Mouse (Mus musculus) neural tube, embryonic 11.5 days (tissue): ENCODE results near the gene Zfp618. TPM values are rescaled to one million over a fixed set of nuclear protein-coding genes. Genes with fewer than 3 reads are reported as not detected.
A peak's percentile ranks its signal among the peaks of the same experiment; 100 is the strongest.

Experiments used
- ATAC-seq: fragments of 200-750 bp; cut with Nextera tagmentation; 2 replicates; pipeline ENCODE4 v1.8.0; 2017; ENCODE audit warnings: moderate number of reproducible peaks, mild to moderate bottlenecking, moderate TSS enrichment, moderate library complexity; ENCODE audit not compliant: insufficient read depth, low FRiP score, low TSS enrichment
- DNase-seq: peaks from one replicate; pipeline ENCODE4 v3.0.0-alpha.2; 2015; ENCODE audit warnings: low spot score
- H3K27ac ChIP-seq: fragments of 300-500 bp; sonication (generic); 2 replicates; pipeline ENCODE4 v1.5.1; 2014; ENCODE audit warnings: low read depth, mild to moderate bottlenecking, low read length
- H3K27me3 ChIP-seq: fragments of 300-500 bp; sonication (generic); 2 replicates; pipeline ENCODE4 v1.6.1; 2014; ENCODE audit warnings: mild to moderate bottlenecking, low read length, mixed read lengths; ENCODE audit not compliant: control insufficient read depth, insufficient read depth
- H3K36me3 ChIP-seq: fragments of 300-500 bp; sonication (generic); 2 replicates; pipeline ENCODE4 v1.6.1; 2014; ENCODE audit warnings: mild to moderate bottlenecking, low read length, moderate library complexity, mixed read lengths; ENCODE audit not compliant: control insufficient read depth, insufficient read depth
- H3K4me1 ChIP-seq: fragments of 300-500 bp; sonication (generic); 2 replicates; pipeline ENCODE4 v1.6.1; 2014; ENCODE audit warnings: low read length, mixed read lengths; ENCODE audit not compliant: control insufficient read depth, insufficient read depth
- H3K4me2 ChIP-seq: fragments of 300-500 bp; sonication (generic); 2 replicates; pipeline ENCODE4 v1.6.1; 2014; ENCODE audit warnings: low read depth, mild to moderate bottlenecking, moderate library complexity
- H3K4me3 ChIP-seq: fragments of 300-500 bp; sonication (generic); 2 replicates; pipeline ENCODE4 v1.5.1; 2014; ENCODE audit warnings: low read depth, low read length
- H3K9ac ChIP-seq: fragments of 300-500 bp; sonication (generic); 2 replicates; pipeline ENCODE4 v1.6.1; 2014; ENCODE audit warnings: mild to moderate bottlenecking, low read length
- H3K9me3 ChIP-seq: fragments of 300-500 bp; sonication (generic); 2 replicates; pipeline ENCODE4 v1.6.1; 2016; ENCODE audit warnings: low read length; ENCODE audit not compliant: control insufficient read depth
- WGBS: fragments of 180-500 bp; shearing (Covaris S2); extraction: QIAGEN DNeasy Blood & Tissue Kit; methylation state at CpG from one replicate; pipeline ENCODE4 v1.1.7; 2014; 5-methylcytosine and 5-hydroxymethylcytosine counted together
- polyA plus RNA-seq: library from polyadenylated mRNA; unstranded; fragments of >200 nt; fragmentation: Nextera tagmentation; extraction: Ambion mirVana; gene quantifications from 2 replicates; pipeline ENCODE4 v1.2.1, GENCODE M21; 2014

The Zfp618 gene
- polyA plus RNA-seq, 1 experiment from 2014 or later, result 54.3 TPM

GRCm38 (mm10) chr4:63105651-63106050, 140.3 kb downstream of the Zfp618 start:
- WGBS, result 97% methylated on average over 8 of the region's 8 CpGs

GRCm38 (mm10) chr4:63118639-63119437, 153.5 kb downstream of the Zfp618 start:
- 86% methylated on average over 5 of the region's 5 CpGs for WGBS
- Histone ChIP-seq H3K4me1 (no peaks in the 10 kb centered on the region), H3K36me3 (peaks cover 11% of the 10 kb centered on the region), H3K9ac (no peak overlapping the region), H3K27ac (no peak overlapping the region), H3K4me2 (no peak overlapping the region), H3K9me3 (no peaks in the 10 kb centered on the region), H3K4me3 (no peak overlapping the region), H3K27me3 (no peaks in the 10 kb centered on the region)
- DNase-seq, result peak; percentile 85
- ATAC-seq, result peak; percentile 69

More at GRCm38 (mm10) chr4:63105651-63106050, 140.3 kb downstream of the Zfp618 start:
- no peaks in the 10 kb centered on the region for H3K4me1 ChIP-seq
- ATAC-seq (no peak), DNase-seq (no peak)
- H3K4me2 ChIP-seq, result no peak overlapping the region
- H3K27ac ChIP-seq, result no peak overlapping the region
- H3K27me3 ChIP-seq, result no peaks in the 10 kb centered on the region
- peaks cover 3% of the 10 kb centered on the region; the same call in 1 of the 2 replicates for H3K36me3 ChIP-seq
- no peak overlapping the region for H3K4me3 ChIP-seq
- no peak overlapping the region for H3K9ac ChIP-seq
- H3K9me3 ChIP-seq, result no peaks in the 10 kb centered on the region

GRCm38 (mm10) chr4:63124861-63125466, 159.6 kb downstream of the Zfp618 start:
- ATAC-seq (no peak), DNase-seq (no peak)
- H3K4me2 ChIP-seq, result no peak overlapping the region
- H3K9me3 ChIP-seq, result no peaks in the 10 kb centered on the region
- no peak overlapping the region for H3K4me3 ChIP-seq
- H3K36me3 ChIP-seq, result peaks cover 7% of the 10 kb centered on the region
- H3K27me3 ChIP-seq, result no peaks in the 10 kb centered on the region
- H3K27ac ChIP-seq, result no peak overlapping the region
- no peaks in the 10 kb centered on the region for H3K4me1 ChIP-seq
- no peak overlapping the region for H3K9ac ChIP-seq
- 93% methylated on average over 8 of the region's 8 CpGs for WGBS

- Histone ChIP-seq H3K27me3 (no peaks in the 10 kb centered on the region), H3K9ac (no peak overlapping the region), H3K36me3 (peaks cover 9% of the 10 kb centered on the region; the same call in 1 of the 2 replicates), H3K9me3 (no peaks in the 10 kb centered on the region), H3K4me1 (no peaks in the 10 kb centered on the region), H3K4me3 (no peak overlapping the region), H3K4me2 (no peak overlapping the region), H3K27ac (no peak overlapping the region)
- 87% methylated on average over 5 of the region's 5 CpGs for WGBS
- ATAC-seq (no peak), DNase-seq (no peak)
Measured at GRCm38 (mm10) chr4:63129891-63130624, 164.7 kb downstream of the Zfp618 start.

GRCm38 (mm10) chr4:63147268-63147667, 181.9 kb downstream of the Zfp618 start:
- DNase-seq (no peak), ATAC-seq (no peak)
- Histone ChIP-seq H3K4me1 (no peaks in the 10 kb centered on the region), H3K27me3 (no peaks in the 10 kb centered on the region), H3K36me3 (no peaks in the 10 kb centered on the region), H3K9me3 (no peaks in the 10 kb centered on the region), H3K4me3 (no peak overlapping the region), H3K4me2 (no peak overlapping the region), H3K27ac (no peak overlapping the region), H3K9ac (no peak overlapping the region)
- 90% methylated on average over 6 of the region's 6 CpGs for WGBS

GRCm38 (mm10) chr4:63151127-63151526, 185.8 kb downstream of the Zfp618 start:
- Histone ChIP-seq H3K9ac (no peak overlapping the region), H3K27me3 (no peaks in the 10 kb centered on the region), H3K4me2 (no peak overlapping the region), H3K27ac (no peak overlapping the region), H3K4me3 (no peak overlapping the region), H3K4me1 (no peaks in the 10 kb centered on the region), H3K36me3 (no peaks in the 10 kb centered on the region), H3K9me3 (no peaks in the 10 kb centered on the region)
- ATAC-seq (no peak), DNase-seq (no peak)
- 92% methylated on average over 6 of the region's 6 CpGs for WGBS

- Histone ChIP-seq H3K4me1 (no peaks in the 10 kb centered on the region), H3K9ac (no peak overlapping the region), H3K36me3 (no peaks in the 10 kb centered on the region), H3K27me3 (no peaks in the 10 kb centered on the region), H3K9me3 (no peaks in the 10 kb centered on the region), H3K4me2 (no peak overlapping the region), H3K4me3 (no peak overlapping the region), H3K27ac (no peak overlapping the region)
- ATAC-seq (no peak), DNase-seq (no peak)
- WGBS, result 68% methylated on average over 4 of the region's 4 CpGs
Measured at GRCm38 (mm10) chr4:63154028-63154427, 188.7 kb downstream of the Zfp618 start.

- no peak within 1 kb of the TSS for H3K4me3 ChIP-seq
- ATAC-seq (no peak), DNase-seq (no peak)
- no peak within 1 kb of the TSS for H3K27ac ChIP-seq
- H3K9me3 ChIP-seq, result no peaks in the 10 kb centered on the region
- H3K4me1 ChIP-seq, result no peaks in the 10 kb centered on the region
- no peak within 1 kb of the TSS for H3K4me2 ChIP-seq
- no peaks in the 10 kb centered on the region for H3K27me3 ChIP-seq
- WGBS, result 69% methylated on average over 5 of the region's 5 CpGs
- no peaks in the 10 kb centered on the region for H3K36me3 ChIP-seq
- no peak within 1 kb of the TSS for H3K9ac ChIP-seq
Measured at GRCm38 (mm10) chr4:63154699-63155098, 189.3 kb downstream of the Zfp618 start, which contains the start of gene Ambp. Ambp (minus strand) TSS chr4:63154799.
